In the genomic region with DNA sequence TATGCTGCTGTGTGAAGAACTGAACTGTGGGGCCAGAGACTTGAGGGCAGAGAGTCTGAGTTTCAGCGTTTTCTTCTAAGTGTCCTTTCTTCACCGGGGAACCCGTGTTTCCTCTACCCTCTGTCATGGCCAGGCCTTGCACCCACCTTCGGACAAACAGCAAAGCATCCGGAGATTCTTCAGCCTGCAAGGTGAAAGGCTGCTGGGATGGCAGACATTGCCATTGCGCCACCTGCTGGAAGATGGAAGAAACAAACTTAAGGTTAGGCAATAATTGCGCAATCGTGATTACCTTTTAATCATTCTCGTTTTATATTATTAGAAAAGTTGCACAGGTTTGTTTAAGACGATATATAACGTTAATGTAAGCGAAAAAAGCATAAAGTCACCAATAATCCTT, we compare ENCODE assay signal across 9 mouse cellular contexts. TPM values are rescaled to one million over a fixed set of nuclear protein-coding genes. Genes with fewer than 3 reads are reported as not detected.
DNase-seq lines count a peak whose midpoint lies in the region; ATAC-seq lines count a peak whose summit lies in the region.
"Had no signal": no experiment of that assay in that cellular context is flagged by ENCODE, and none has a peak within 500 bp of the region (broad histone marks: within the 10 kb centered on the region; RNA-seq: fewer than 3 reads in every experiment).

No protein-coding gene starts in this region.

- no peak overlapping the region for H3K4me2 ChIP-seq in hindbrain, embryonic 13.5 days
- H3K4me2 ChIP-seq: lung, embryonic 15.5 days had no signal

- no peak overlapping the region for H3K27ac ChIP-seq in hindbrain, embryonic 13.5 days
- H3K27ac ChIP-seq: lung, embryonic 15.5 days had no signal

- ATAC-seq in hindbrain, embryonic 13.5 days (ENCODE audit: low FRiP score) = 0 out of 2 replicates have a peak, but pooled peaks have one; percentile 12

- no peak overlapping the region for H3K9ac ChIP-seq in hindbrain, embryonic 13.5 days
- H3K9ac ChIP-seq: lung, embryonic 15.5 days had no signal

- H3K27me3 ChIP-seq in hindbrain, embryonic 13.5 days = peaks cover 34% of the 10 kb centered on the region; the same call in 1 of the 2 replicates

- H3K36me3 ChIP-seq in hindbrain, embryonic 13.5 days = no peaks in the 10 kb centered on the region
- H3K36me3 ChIP-seq: lung, embryonic 15.5 days had no signal

- no peak overlapping the region for H3K4me3 ChIP-seq in hindbrain, embryonic 13.5 days
- H3K4me3 ChIP-seq: lung, embryonic 15.5 days had no signal

- no peaks in the 10 kb centered on the region for H3K9me3 ChIP-seq in hindbrain, embryonic 13.5 days
- H3K9me3 ChIP-seq: lung, embryonic 15.5 days had no signal

- H3K4me1 ChIP-seq in hindbrain, embryonic 13.5 days (replicated peaks) = peaks cover 6% of the 10 kb centered on the region

- DNase-seq in R1 (ENCODE audit: low read depth, low spot score) = peak; percentile 75
- peak; percentile 46 for DNase-seq in cerebellum, adult 9-10 months
- DNase-seq in gastrocnemius, adult 18-20 months (ENCODE audit: low spot score) = peak; percentile 71
- peak; percentile 39 for DNase-seq in layer of hippocampus, adult 9-10 months (ENCODE audit: low spot score)
- peak; percentile 75 for DNase-seq in lung, postnatal 10 days
- peak; percentile 52 to 78 for DNase-seq in right cerebral cortex, adult 2 months (ENCODE audit: low spot score in 2 of 2)
- peak; percentile 77 for DNase-seq in urinary bladder, postnatal 25 days (ENCODE audit: low spot score)

- 4% methylated on average over 12 of the region's 12 CpGs for WGBS in hindbrain, embryonic 13.5 days

RNA-seq across cellular contexts. Expression of a gene that starts 28.9 kb away (rescaled TPM):
- total RNA-seq in gastrocnemius, adult 18-20 months (2021) = 1 to 10 TPM; 5.1 to 5.4 TPM
- polyA plus RNA-seq in hindbrain, embryonic 13.5 days (2015; fragmentation: Nextera tagmentation; extraction: Ambion mirVana) = 72.3 and 76.3 TPM in 2 replicates
